Mouse (Mus musculus) central nervous system, embryonic 14 days (tissue): ENCODE data around the gene Slc25a31. TPM values are rescaled to one million over a fixed set of nuclear protein-coding genes. Genes with fewer than 3 reads are reported as not detected.

Source experiments
- polyA plus RNA-seq: library from polyadenylated mRNA; depleted of rRNA; stranded (reverse); fragments of >200 nt; gene quantifications from 2 replicates; pipeline ENCODE4 v1.2.3, GENCODE M21; 2012; rRNA removed

The Slc25a31 gene
- 0.20 and 0.26 TPM in 2 replicates for polyA plus RNA-seq

DNA sequence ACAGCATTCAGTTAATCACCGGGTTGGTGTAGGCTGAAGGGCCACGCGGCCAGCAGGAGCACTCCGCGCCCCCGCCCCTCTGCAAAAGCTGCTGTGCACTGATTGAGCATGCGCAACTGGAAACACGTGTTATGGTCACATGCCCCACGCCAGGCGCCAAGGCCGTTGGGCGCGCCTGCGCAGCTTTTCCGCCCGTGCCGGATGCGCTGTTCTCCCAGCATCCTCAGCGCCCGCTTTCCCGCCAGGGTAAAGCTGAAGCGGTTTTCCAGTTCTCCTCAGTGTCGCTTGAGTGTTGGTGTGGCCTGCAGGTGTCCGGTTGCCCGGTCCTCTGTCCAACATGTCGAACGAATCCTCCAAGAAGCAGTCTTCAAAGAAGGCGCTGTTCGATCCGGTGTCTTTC is at the start of gene Slc25a31:
TSS of gene Slc25a31 (plus strand) at position 201 of the 400 bp plus-strand sequence.

DNA sequence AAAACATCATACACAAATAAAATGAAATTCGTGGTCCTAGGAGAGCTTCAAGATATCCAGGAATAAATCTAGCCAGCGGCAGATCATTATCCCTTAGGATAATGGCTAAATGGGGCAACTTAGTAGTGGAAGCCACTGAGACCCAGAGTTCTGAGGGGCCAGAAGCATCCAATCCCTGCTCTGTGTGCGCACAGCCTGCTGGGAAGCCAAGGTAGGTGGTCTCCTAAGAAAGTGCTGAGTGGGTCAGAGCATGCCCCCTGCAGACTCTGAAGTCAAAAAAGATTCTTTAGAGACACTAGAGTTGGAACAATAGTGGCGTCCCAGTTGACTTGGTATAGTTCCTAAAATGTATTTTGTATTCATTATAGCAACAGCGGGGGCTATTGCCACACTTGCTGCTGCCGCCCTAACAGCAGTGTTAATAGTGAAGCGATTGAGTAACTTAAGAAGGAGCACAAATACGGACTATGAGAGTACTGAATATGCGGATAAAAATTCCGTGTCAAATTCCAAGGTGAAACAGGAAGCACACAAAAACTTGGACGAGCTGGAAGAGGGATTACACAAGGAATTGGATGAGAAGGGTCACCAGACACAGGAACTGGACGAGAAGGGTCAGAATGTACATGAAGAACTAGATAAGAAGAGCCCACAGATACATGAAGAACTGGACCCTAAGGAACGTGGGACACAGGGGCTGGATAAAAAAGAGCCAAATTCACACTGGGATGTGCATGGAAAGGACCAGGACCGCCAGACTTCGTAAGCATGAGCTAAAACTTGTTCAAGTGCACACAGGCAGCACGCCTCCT is 35.6 kb downstream of the Slc25a31 start, which contains the start of gene Hspa4l:
TSS of gene Hspa4l (plus strand) at position 472 of the 812 bp plus-strand sequence.

Other genes starting within 250 kb of the Slc25a31 start
- 8.5 and 9.3 TPM in 2 replicates for gene Intu, start 177.6 kb upstream of the Slc25a31 start, polyA plus RNA-seq
- 16.1 and 18.4 TPM in 2 replicates for gene Hspa4l, start 35.6 kb downstream of the Slc25a31 start, polyA plus RNA-seq
- gene Plk4, start 91.2 kb downstream of the Slc25a31 start, polyA plus RNA-seq, result 16.9 and 19.5 TPM in 2 replicates
- gene Mfsd8, start 138.0 kb downstream of the Slc25a31 start, polyA plus RNA-seq, result 10.0 and 11.9 TPM in 2 replicates
- 11.2 and 11.5 TPM in 2 replicates for gene Abhd18, start 138.1 kb downstream of the Slc25a31 start, polyA plus RNA-seq
- gene 1700034I23Rik, start 193.7 kb downstream of the Slc25a31 start, polyA plus RNA-seq, result 0.05 TPM in 2 replicates
- 7.0 and 7.7 TPM in 2 replicates for gene Larp1b, start 241.0 kb downstream of the Slc25a31 start, polyA plus RNA-seq